Mouse (Mus musculus) activated CD4-positive, CD25-positive, alpha-beta regulatory T cell, adult 4 months (primary cell): Measurements from ENCODE around the gene Zfp688. TPM values are rescaled to one million over a fixed set of nuclear protein-coding genes. Genes with fewer than 3 reads are reported as not detected.
"Not testable (repeated sequence)": the region's sequence is repeated elsewhere in the genome, so short reads cannot be mapped to it uniquely, and the experiment has no call there.

Source experiments
- ATAC-seq: one replicate; pipeline ENCODE4 v1.8.0; 2017
- polyA plus RNA-seq, 2 experiments: library from polyadenylated mRNA; unstranded; fragments of 100-300 nt; shearing (Covaris generic); gene quantifications; one replicate each; pipeline ENCODE4 v1.2.1; 2017

Zfp688 gene
- polyA plus RNA-seq, result 10 to 100 TPM; 22.5 to 25.5 TPM

- peak; percentile 97 for ATAC-seq
Observed at GRCm38 (mm10) chr7:127421388-127422191, at the start of gene Zfp688. Gene Zfp688, minus strand, starts transcription at chr7:127422068.

GRCm38 (mm10) chr7:127471646-127472010, 49.8 kb upstream of the Zfp688 start:
- no peak for ATAC-seq

GRCm38 (mm10) chr7:127470743-127471645, 49.1 kb upstream of the Zfp688 start:
- ATAC-seq, result peak; percentile 92

DNA sequence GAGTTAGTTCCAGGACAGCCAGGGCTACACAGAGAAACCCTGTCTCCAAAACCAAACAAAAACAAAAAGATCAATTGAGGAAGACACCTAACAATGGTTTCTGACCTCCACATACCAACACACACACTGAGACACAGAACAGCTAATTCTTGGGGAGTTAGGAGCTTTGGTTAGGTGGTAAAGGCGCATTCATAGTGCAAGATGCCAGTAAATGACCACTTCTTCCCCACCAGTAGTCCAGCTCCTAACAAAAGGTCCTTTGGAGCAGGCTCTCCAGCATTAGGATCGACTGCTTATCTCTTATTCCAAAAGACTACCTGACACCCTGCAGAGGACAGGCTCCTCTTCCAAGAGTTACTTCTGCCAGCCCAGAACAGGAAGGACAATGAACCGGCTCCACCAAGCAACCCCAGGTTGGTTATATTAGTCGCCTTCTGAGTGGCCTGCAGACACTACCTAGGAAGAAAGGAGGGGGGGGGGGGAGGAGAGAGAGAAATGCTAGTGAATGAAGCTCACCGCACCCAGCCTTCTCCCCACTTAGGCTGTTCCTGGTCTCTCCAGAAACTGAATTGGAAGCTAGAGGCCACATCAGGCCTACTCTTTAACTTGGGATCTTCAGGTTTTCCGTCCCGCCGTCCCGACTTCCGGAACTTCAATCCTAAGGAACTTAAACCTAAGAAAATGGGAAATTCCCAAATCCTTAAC, 48.3 kb upstream of the Zfp688 start:
- no peak for ATAC-seq

DNA sequence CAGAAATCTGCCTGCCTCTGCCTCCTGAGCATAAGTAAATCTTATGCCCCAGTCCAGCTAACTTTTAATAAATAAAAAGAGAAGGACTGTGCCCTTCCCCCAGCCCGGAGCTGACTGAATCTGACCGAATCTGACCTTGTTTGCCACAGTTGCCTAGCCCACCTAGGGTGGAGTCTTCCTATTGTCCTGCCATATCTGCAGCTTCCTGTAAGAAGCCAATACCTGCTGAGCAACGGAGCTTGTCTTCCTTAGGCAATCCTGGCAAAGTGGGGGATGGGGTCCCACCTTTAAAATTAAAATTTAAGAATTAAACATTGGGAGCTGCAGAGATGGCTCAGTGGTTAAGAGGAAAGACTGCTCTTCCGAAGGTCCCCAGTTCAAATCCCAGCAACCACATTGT, 44.7 kb upstream of the Zfp688 start:
- ATAC-seq, result no peak

DNA sequence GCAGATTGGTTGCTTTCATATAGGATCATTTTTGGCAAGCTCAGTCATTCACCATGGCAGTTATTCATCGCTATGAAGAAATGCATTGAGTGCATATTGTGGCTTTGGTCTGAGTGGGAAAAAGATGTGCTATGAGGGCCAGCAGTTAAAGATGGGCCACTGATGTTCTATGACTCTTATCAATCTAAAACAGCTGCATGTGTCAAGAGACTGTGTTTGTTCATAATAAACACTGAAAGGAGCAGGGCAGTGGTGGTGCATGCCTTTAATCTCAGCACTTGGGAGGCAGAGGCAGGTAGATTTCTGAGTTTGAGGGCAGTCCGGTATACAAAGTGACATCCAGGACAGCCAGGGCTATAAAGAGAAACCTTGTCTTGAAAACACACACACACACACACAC, 43.8 kb upstream of the Zfp688 start:
- not testable (repeated sequence) for ATAC-seq

DNA sequence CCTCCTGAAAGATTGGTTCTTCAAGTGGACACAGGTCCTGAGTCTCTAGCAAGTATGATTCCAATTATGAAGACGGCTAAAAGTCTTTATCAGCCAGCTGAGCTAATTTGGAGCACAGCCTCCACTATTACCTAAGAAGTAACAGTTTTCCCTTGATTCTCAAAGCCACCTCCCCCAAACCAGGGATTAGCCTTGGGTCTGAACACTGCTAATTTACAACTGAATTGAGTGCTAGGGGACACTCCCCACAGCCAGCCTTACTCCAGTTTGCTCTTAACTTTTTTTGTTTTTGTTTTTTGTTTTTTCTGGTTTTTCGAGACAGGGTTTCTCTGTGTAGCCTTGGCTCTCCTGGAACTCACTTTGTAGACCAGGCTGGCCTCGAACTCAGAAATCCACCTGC, 43.3 kb upstream of the Zfp688 start:
- ATAC-seq, result no peak

- not testable (repeated sequence) for ATAC-seq
Observed at GRCm38 (mm10) chr7:127459311-127459710, 37.4 kb upstream of the Zfp688 start, which contains the start of gene Prr14. Gene Prr14, plus strand, starts transcription at chr7:127459611.

GRCm38 (mm10) chr7:127458371-127459122, 36.7 kb upstream of the Zfp688 start:
- not testable (repeated sequence) for ATAC-seq

DNA sequence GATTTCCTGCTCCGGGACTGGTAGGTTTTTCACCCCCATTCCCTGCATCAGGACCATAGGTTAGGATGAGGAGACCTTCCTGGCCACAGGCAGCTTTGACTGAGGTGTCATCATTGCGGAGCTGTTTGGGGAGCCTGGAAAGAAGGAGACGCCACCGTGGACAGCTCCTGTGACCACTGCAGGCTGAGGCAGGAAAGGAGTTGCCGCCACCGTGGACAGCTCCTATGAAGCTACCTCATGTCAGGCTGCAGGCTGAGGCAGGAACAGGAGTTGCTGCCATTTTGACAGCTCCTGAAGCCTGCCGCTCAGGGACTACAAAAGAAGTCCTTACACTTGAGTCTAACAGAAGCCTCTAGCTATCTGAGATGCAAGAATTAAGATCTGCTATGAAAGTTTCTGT, 33.0 kb upstream of the Zfp688 start:
- ATAC-seq, result no peak

DNA sequence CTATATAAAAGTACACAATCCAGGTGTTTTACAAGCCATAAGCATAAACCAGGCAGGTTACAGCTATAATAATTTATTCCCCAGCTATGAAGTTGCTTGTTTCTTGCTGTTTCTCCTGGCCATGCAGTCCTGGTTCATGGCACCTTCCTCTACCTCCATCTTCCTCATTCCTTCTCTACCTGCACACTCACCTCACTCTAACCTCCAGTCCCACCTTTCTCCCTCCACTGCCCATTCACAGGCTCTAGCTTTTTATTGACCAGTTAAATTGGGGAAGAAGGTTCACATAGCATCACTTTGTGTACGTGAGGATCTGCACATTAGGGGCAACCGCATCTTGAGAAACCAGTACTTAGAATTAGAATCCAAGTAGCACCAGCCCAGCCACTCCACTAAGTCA, 31.2 kb upstream of the Zfp688 start:
- no peak for ATAC-seq

DNA sequence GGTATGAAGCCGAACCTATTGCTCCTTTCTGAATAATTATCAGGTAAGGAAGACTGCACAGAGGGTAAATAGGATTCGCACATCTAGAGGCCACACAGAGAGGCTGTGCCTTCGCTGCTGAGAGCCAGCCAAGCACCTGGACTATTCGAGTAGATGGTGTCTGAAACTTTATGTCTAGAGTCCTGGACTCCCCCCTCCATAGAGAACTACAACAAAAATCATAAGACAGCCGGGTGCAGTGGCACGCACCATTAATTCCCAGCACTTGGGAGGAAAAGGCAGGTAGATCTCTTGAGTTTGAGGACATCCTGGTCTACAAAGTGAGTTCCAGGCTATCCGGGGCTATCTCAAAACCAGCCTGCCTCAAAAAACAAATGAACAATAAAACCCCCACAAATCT, 28.1 kb upstream of the Zfp688 start:
- no peak for ATAC-seq

GRCm38 (mm10) chr7:127448521-127449300, 26.8 kb upstream of the Zfp688 start, which contains the start of gene Zfp689:
Gene Zfp689, minus strand, starts transcription at chr7:127449158.
- ATAC-seq, result peak; percentile 87

DNA sequence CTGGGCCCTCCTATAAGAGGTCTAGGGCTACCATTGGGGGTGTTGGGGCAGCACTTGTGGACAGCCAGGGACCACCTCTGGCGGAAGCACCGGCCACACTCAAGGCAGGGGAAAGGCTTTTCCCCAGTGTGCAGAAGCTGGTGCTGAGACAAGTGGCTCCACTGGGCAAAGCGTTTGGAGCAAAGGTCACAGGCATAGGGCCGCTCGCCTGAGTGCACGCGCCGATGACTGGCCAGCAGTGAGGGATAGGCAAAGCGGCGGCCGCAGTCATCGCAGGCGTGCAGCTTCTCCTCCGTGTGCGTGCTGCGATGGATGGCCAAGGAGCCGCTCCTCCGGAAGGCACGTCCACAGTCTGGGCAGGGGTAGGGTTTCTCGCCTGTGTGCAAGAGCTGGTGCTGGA, 22.1 kb upstream of the Zfp688 start:
- ATAC-seq, result no peak

- no peak for ATAC-seq
Observed at GRCm38 (mm10) chr7:127437724-127438123, 15.9 kb upstream of the Zfp688 start.

- no peak for ATAC-seq
Observed at GRCm38 (mm10) chr7:127435206-127435605, 13.3 kb upstream of the Zfp688 start.

DNA sequence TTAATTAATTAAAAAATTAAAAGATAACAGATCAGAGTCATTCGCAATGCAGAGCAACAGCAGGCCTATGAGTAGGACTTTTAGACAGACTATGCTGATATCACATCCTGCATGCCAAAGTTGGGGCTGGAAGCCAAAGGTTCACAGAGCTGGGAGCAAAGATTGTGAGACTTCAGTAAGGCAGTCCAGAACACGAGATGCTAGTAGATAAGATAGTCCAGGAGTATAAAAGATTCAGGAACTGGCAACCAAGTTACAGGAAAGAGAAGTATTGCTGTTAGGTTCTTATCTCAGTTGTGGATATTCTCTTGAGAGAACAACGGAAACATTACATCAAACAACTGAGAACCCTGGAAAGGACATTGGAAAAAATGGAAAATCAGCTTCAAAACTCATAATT, 4.5 kb upstream of the Zfp688 start:
- no peak for ATAC-seq

DNA sequence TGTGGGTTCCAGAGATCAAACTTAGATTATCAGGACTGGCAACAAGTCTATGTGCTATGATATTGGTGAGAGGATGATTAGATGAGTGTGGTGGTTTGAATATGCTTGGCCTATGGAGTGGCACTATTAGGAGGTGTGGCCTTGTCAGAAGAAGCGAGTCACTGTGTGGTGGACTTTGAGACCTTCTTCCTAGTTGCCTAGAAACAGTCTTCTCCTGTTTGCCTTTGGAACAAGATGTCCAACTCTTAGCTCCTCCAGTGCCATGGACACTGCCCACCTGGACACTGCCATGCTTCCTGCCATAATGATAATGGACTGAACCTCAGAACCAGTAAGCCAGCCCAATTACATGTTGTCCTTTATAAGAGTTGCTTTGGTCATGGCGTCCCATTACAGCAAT, 4.0 kb upstream of the Zfp688 start:
- ATAC-seq, result no peak

GRCm38 (mm10) chr7:127425291-127425690, 3.4 kb upstream of the Zfp688 start:
- no peak for ATAC-seq

- no peak for ATAC-seq
Observed at GRCm38 (mm10) chr7:127422247-127422646, 379 bp upstream of the Zfp688 start.

GRCm38 (mm10) chr7:127411418-127411817, 10.4 kb downstream of the Zfp688 start:
- no peak for ATAC-seq
